Mouse (Mus musculus): ENCODE measurements around the gene Vps36.

- TF ChIP-seq CTCF (IDR thresholded peaks at IDR 0.05; ENCODE audit: borderline replicate concordance, extremely low read depth, insufficient read depth, insufficient read length) (no peak), POLR2A (IDR thresholded peaks at IDR 0.05; ENCODE audit: borderline replicate concordance, extremely low read depth, insufficient read depth, insufficient read length, poor library complexity, severe bottlenecking) (no peak)
Observed at GRCm38 (mm10) chr8:22184884-22185283, 7.7 kb upstream of the Vps36 start.

All from brain, embryonic 14.5 days (tissue).